Mouse (Mus musculus): ENCODE measurements at regions not wholly inside any gene's neighbourhood (a gene's known extent, or its start where the extent isn't known, plus 50 kb on each side); places are given as distances from the start of the nearest gene placed in this dataset.
"Not testable (repeated sequence)": the region's sequence is repeated elsewhere in the genome, so short reads cannot be mapped to it uniquely, and the experiment has no call there.

GRCm38 (mm10) chrX:154717526-154717925, 138.4 kb upstream of the Samt2 start:
- DNase-seq, result not testable (repeated sequence)

- DNase-seq, result peak; percentile 7 to 29
Measured at GRCm38 (mm10) chrX:154713641-154714255, 134.6 kb upstream of the Samt2 start.

GRCm38 (mm10) chrX:154712576-154712975, 133.4 kb upstream of the Samt2 start:
- not testable (repeated sequence) for DNase-seq

GRCm38 (mm10) chrX:154670529-154670928, 91.4 kb upstream of the Samt2 start:
- not testable (repeated sequence) for DNase-seq
